Mouse (Mus musculus) megakaryocyte, embryonic 14.5 days (primary cell): ENCODE data around the gene Adgrv1. TPM values are rescaled to one million over a fixed set of nuclear protein-coding genes. Genes with fewer than 3 reads are reported as not detected.

Experiments used
- H3K27me3 ChIP-seq: replicated peaks from 2 replicates; pipeline ENCODE3; 2012; ENCODE audit warnings: inconsistent platforms
- H3K36me3 ChIP-seq: replicated peaks from 2 replicates; pipeline ENCODE3; 2012; ENCODE audit warnings: low read length, inconsistent platforms, mixed read lengths
- H3K4me1 ChIP-seq: 2 replicates; pipeline ENCODE4 v1.6.1; 2012; ENCODE audit warnings: inconsistent platforms
- H3K4me3 ChIP-seq: replicated peaks from 2 replicates; pipeline ENCODE3; 2012; ENCODE audit warnings: moderate library complexity, mild to moderate bottlenecking, inconsistent platforms
- H3K9me3 ChIP-seq: 2 replicates; pipeline ENCODE4 v1.6.1; 2012; ENCODE audit warnings: inconsistent platforms
- FLI1 ChIP-seq: IDR thresholded peaks from 2 replicates; pipeline ENCODE4 v1.6.1; 2012; ENCODE audit warnings: low read length, inconsistent platforms, mixed read lengths
- GATA1 ChIP-seq: IDR thresholded peaks from 3 replicates; pipeline ENCODE4 v1.6.1; 2012; ENCODE audit warnings: mixed read lengths, low read length, inconsistent platforms, borderline replicate concordance
- polyA plus RNA-seq: library from polyadenylated mRNA; stranded (reverse); fragments of >175 nt; gene quantifications from 2 replicates; pipeline ENCODE4 v1.2.3, GENCODE M21; 2012; ENCODE audit warnings: low replicate concordance; ENCODE audit not compliant: insufficient read depth

Gene Adgrv1
- polyA plus RNA-seq, 1 experiment, result not detected

GRCm38 (mm10) chr13:81347261-81347980, 285.5 kb downstream of the Adgrv1 start:
- Histone ChIP-seq H3K4me1 (peaks cover 13% of the 10 kb centered on the region), H3K36me3 (no peaks in the 10 kb centered on the region), H3K9me3 (peaks cover 12% of the 10 kb centered on the region), H3K27me3 (no peaks in the 10 kb centered on the region), H3K4me3 (no peak overlapping the region)
- TF ChIP-seq GATA1 (no peak), FLI1 (no peak)

- TF ChIP-seq GATA1 (no peak), FLI1 (no peak)
- no peak overlapping the region for H3K4me3 ChIP-seq
- no peaks in the 10 kb centered on the region for H3K36me3 ChIP-seq
- peaks cover 6% of the 10 kb centered on the region for H3K4me1 ChIP-seq
- peaks cover 12% of the 10 kb centered on the region for H3K9me3 ChIP-seq
- no peaks in the 10 kb centered on the region for H3K27me3 ChIP-seq
Observed at GRCm38 (mm10) chr13:81342987-81343596, 289.9 kb downstream of the Adgrv1 start.

- no peaks in the 10 kb centered on the region for H3K4me1 ChIP-seq
- TF ChIP-seq GATA1 (no peak), FLI1 (no peak)
- H3K36me3 ChIP-seq, result no peaks in the 10 kb centered on the region
- H3K4me3 ChIP-seq, result no peak overlapping the region
- H3K9me3 ChIP-seq, result no peaks in the 10 kb centered on the region
- no peaks in the 10 kb centered on the region for H3K27me3 ChIP-seq
Observed at GRCm38 (mm10) chr13:81335241-81335640, 297.7 kb downstream of the Adgrv1 start.

- Histone ChIP-seq H3K9me3 (no peaks in the 10 kb centered on the region), H3K27me3 (no peaks in the 10 kb centered on the region), H3K36me3 (no peaks in the 10 kb centered on the region), H3K4me1 (no peaks in the 10 kb centered on the region), H3K4me3 (no peak overlapping the region)
- TF ChIP-seq GATA1 (no peak), FLI1 (no peak)
Observed at GRCm38 (mm10) chr13:81332018-81332417, 300.9 kb downstream of the Adgrv1 start.

GRCm38 (mm10) chr13:81329762-81330161, 303.2 kb downstream of the Adgrv1 start:
- Histone ChIP-seq H3K27me3 (no peaks in the 10 kb centered on the region), H3K4me1 (no peaks in the 10 kb centered on the region), H3K4me3 (no peak overlapping the region), H3K36me3 (no peaks in the 10 kb centered on the region), H3K9me3 (no peaks in the 10 kb centered on the region; the same call in 1 of the 2 replicates)
- TF ChIP-seq FLI1 (no peak), GATA1 (no peak)

- Histone ChIP-seq H3K4me3 (no peak overlapping the region), H3K36me3 (no peaks in the 10 kb centered on the region), H3K9me3 (no peaks in the 10 kb centered on the region; the same call in 1 of the 2 replicates), H3K4me1 (no peaks in the 10 kb centered on the region), H3K27me3 (no peaks in the 10 kb centered on the region)
- TF ChIP-seq FLI1 (no peak), GATA1 (no peak)
Observed at GRCm38 (mm10) chr13:81328181-81328580, 304.8 kb downstream of the Adgrv1 start.

- no peaks in the 10 kb centered on the region; the same call in 1 of the 2 replicates for H3K9me3 ChIP-seq
- no peaks in the 10 kb centered on the region for H3K36me3 ChIP-seq
- H3K4me3 ChIP-seq, result no peak overlapping the region
- TF ChIP-seq FLI1, result no peak
- H3K27me3 ChIP-seq, result no peaks in the 10 kb centered on the region
- no peaks in the 10 kb centered on the region for H3K4me1 ChIP-seq
Observed at GRCm38 (mm10) chr13:81325606-81326215, 307.2 kb downstream of the Adgrv1 start.

- Histone ChIP-seq H3K36me3 (no peaks in the 10 kb centered on the region), H3K4me3 (no peak overlapping the region), H3K27me3 (no peaks in the 10 kb centered on the region), H3K4me1 (no peaks in the 10 kb centered on the region), H3K9me3 (no peaks in the 10 kb centered on the region; the same call in 1 of the 2 replicates)
- no peak for TF ChIP-seq GATA1
- no peak for TF ChIP-seq FLI1
Observed at GRCm38 (mm10) chr13:81323546-81324316, 309.2 kb downstream of the Adgrv1 start.

GRCm38 (mm10) chr13:81316581-81316980, 316.4 kb downstream of the Adgrv1 start:
- Histone ChIP-seq H3K36me3 (no peaks in the 10 kb centered on the region), H3K4me1 (no peaks in the 10 kb centered on the region), H3K9me3 (no peaks in the 10 kb centered on the region), H3K4me3 (no peak overlapping the region), H3K27me3 (no peaks in the 10 kb centered on the region)
- TF ChIP-seq FLI1 (no peak), GATA1 (no peak)
